Mouse (Mus musculus): ENCODE data around the gene Ap1g1.
"Not testable (repeated sequence)": the region's sequence is repeated elsewhere in the genome, so short reads cannot be mapped to it uniquely, and the experiment has no call there.

Gene Ap1g1

GRCm38 (mm10) chr8:109868003-109868679 lies 89.8 kb downstream of the Ap1g1 start, which contains the start of gene Phlpp2:
Gene Phlpp2 (plus strand): TSS chr8:109868542.
- peak; percentile 90 to 95 for DNase-seq

DNA sequence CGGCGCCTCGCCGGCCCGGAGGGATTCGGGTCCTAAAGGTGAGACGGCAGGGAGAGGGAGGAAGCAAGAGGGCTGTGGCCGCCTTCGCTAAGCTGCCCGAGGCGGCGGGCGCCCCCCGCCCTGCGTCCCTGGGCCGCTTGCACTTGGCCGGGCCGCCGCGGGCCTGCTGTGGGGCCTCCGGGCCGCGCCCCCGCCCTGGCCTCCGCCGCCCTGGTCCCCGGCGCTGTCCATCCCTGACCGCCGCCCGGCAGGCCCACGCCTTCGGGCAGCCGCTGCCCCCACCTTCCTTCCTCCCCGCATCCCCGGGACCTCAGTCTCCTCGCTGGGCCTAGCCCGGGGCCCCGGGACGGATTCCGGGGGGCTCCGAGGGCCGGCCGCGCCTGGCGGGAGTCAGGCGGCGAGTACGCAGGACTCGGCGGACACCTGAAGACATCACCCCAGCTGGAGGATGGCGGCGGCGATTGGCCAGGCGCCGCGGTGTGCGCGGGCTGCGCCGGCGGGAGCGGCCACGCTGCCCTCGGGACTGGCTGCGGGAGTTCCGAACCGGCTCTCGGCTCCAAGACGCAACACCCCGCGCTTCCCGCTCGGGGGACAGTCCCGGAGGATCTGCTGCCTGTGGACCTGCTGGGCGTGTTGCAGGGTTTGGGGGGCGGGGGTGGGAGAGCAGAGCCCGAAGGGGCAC lies 90.5 kb downstream of the Ap1g1 start:
- DNase-seq = peak; percentile 68

GRCm38 (mm10) chr8:109871056-109871455 lies 92.7 kb downstream of the Ap1g1 start:
- DNase-seq = no peak

- DNase-seq = not testable (repeated sequence)
These were observed 95.4 kb downstream of the Ap1g1 start for GRCm38 (mm10) chr8:109873800-109874199.

GRCm38 (mm10) chr8:109880012-109880662 lies 101.8 kb downstream of the Ap1g1 start:
- no peak for DNase-seq

- DNase-seq = no peak
These were observed 106.9 kb downstream of the Ap1g1 start for GRCm38 (mm10) chr8:109885294-109885693.

GRCm38 (mm10) chr8:109889211-109889610 lies 110.9 kb downstream of the Ap1g1 start:
- DNase-seq = no peak

DNA sequence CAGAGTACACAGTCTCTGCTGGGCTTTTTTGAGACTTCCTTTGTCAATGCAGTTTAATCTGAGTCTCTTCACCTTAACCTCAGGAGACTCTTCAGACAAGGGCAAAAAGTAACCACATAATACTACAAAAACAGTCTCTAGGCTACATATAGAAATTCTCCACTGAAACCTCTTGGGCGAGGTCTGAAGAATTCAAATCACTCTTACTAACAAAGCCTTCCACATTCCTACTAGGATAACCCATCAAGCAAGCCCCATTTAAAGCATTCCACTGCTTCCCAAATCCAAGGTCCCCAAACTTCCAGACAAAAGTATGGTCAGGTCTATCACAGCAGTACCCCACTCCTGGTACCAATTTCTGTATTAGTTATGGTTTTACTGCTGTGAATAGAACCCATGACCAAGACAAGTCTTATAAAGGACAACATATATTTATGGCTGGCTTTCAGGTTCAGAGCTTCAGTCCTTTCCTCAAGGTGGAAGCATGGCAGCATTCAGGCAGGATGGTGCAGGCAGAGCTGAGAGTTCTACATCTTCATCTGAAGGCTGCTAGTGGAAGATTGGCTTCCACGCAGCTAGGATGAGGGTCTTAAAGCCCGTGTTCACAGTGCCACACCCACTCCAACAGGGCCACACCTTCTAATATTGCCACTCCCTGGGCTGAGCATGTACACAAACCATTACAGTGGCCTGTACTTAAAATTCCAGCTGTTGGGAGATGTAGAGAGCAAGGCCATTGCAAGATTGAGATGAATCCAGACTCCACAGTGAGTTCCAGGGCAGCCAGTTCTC lies 112.6 kb downstream of the Ap1g1 start:
- no peak for DNase-seq

- no peak for DNase-seq
These were observed 116.3 kb downstream of the Ap1g1 start for GRCm38 (mm10) chr8:109894636-109895035.

- no peak for DNase-seq
These were observed 117.0 kb downstream of the Ap1g1 start for GRCm38 (mm10) chr8:109895355-109895754.

DNA sequence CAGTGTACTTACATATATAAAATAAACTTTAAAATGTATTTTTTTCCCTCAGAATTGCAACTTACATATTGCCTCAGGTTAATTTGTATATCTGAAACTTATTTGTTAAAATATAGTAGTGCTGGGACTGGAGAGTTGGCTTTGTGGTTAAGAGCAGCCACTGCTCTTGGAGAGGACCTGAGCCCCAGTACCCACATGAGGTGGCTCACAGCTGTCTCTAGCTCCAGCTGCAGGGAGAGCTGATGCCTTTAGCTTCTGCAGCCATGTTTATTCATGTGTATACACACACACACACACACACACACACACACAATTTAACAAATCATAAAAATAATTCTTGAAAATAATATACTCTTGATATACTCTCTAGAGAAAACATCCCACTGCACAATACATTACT lies 124.0 kb downstream of the Ap1g1 start:
- DNase-seq = no peak

GRCm38 (mm10) chr8:109903909-109904469 lies 125.6 kb downstream of the Ap1g1 start:
- DNase-seq = no peak

- no peak for DNase-seq
These were observed 126.7 kb downstream of the Ap1g1 start for GRCm38 (mm10) chr8:109904928-109905668.

DNA sequence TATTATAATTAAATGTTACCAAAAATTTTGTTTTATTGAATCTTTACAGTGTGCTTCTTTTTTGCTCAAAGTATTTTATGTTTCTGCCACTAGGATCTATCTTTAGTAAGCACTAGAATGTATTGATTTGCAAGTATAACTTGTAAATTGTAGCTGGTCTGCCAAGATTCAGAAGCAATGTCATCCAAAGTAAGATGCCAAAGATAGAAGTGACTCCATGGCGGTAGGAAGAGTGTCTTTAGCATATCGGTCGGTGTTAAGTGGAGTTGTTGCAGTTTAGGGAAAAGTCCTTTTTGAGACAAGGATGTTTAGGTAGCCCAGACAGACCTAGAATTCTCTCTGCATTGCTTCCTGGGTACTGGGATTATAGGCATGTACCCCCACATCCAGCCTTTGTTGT lies 128.6 kb downstream of the Ap1g1 start:
- DNase-seq = no peak

GRCm38 (mm10) chr8:109907376-109907775 lies 129.0 kb downstream of the Ap1g1 start:
- peak; percentile 12 for DNase-seq
